Mouse (Mus musculus): Measurements from ENCODE around the gene Bcl10. TPM values are rescaled to one million over a fixed set of nuclear protein-coding genes. Genes with fewer than 3 reads are reported as not detected.

The Bcl10 gene
- polyA plus RNA-seq, 1 experiment from 2014 or later: 57.7 TPM

DNA sequence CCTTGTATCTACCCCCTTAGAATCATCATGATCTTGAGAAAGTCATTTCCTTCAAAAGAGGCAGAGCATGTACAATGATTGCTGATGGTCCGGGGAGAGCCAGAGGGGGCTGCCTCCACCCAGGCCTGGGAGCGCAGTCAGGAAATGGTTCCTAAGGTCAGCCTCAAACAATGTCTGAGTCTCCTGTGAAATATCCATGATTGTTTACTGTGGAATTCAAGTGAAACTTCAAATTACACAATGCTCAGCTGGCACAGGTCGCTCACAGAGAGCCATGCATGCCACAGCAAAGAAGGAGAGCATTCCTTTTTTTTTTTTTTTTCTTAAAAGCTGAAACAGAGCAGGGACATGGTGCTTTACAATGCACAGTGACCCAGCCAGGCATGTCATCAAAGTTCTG lies 30.2 kb upstream of the Bcl10 start:
- 72% methylated on average over 3 of the region's 3 CpGs for WGBS
- no peak for ATAC-seq (replicated peaks; ENCODE audit: low FRiP score, low read depth)
- no peak overlapping the region for H3K4me3 ChIP-seq (replicated peaks; ENCODE audit: low read depth, low read length)
- H3K27ac ChIP-seq: no peak overlapping the region
- no peaks in the 10 kb centered on the region for H3K27me3 ChIP-seq (ENCODE audit: insufficient read depth, low read length)
- no peak for DNase-seq (ENCODE audit: low spot score)
- no peaks in the 10 kb centered on the region for H3K4me1 ChIP-seq (replicated peaks; ENCODE audit: insufficient read depth, low read length)
- no peaks in the 10 kb centered on the region for H3K9me3 ChIP-seq (replicated peaks; ENCODE audit: low read length)
- TF ChIP-seq CTCF (IDR thresholded peaks at IDR 0.05; ENCODE audit: low read depth): no peak
- no peaks in the 10 kb centered on the region for H3K36me3 ChIP-seq (ENCODE audit: insufficient read depth, low read length)
- no peak overlapping the region for H3K4me2 ChIP-seq (ENCODE audit: low read length)
- no peak overlapping the region for H3K9ac ChIP-seq (ENCODE audit: low read depth, low read length)

- no peaks in the 10 kb centered on the region for H3K4me1 ChIP-seq (replicated peaks; ENCODE audit: insufficient read depth, low read length)
- no peak overlapping the region for H3K4me2 ChIP-seq (ENCODE audit: low read length)
- no peak overlapping the region for H3K27ac ChIP-seq
- no peak for TF ChIP-seq CTCF (IDR thresholded peaks at IDR 0.05; ENCODE audit: low read depth)
- H3K4me3 ChIP-seq (replicated peaks; ENCODE audit: low read depth, low read length): no peak overlapping the region
- WGBS: 54% methylated on average over 12 of the region's 12 CpGs
- ATAC-seq (replicated peaks; ENCODE audit: low FRiP score, low read depth): no peak
- no peaks in the 10 kb centered on the region for H3K36me3 ChIP-seq (ENCODE audit: insufficient read depth, low read length)
- no peak overlapping the region for H3K9ac ChIP-seq (ENCODE audit: low read depth, low read length)
- no peaks in the 10 kb centered on the region for H3K9me3 ChIP-seq (replicated peaks; ENCODE audit: low read length)
- no peak for DNase-seq (ENCODE audit: low spot score)
- H3K27me3 ChIP-seq (ENCODE audit: insufficient read depth, low read length): no peaks in the 10 kb centered on the region
Observed at GRCm38 (mm10) chr3:145894131-145894530, 28.5 kb upstream of the Bcl10 start.

- no peaks in the 10 kb centered on the region for H3K27me3 ChIP-seq (ENCODE audit: insufficient read depth, low read length)
- no peak overlapping the region for H3K9ac ChIP-seq (ENCODE audit: low read depth, low read length)
- H3K27ac ChIP-seq: no peak overlapping the region
- no peaks in the 10 kb centered on the region for H3K9me3 ChIP-seq (replicated peaks; ENCODE audit: low read length)
- H3K4me3 ChIP-seq (replicated peaks; ENCODE audit: low read depth, low read length): no peak overlapping the region
- 0 out of 2 replicates have a peak, but pooled peaks cover 4% of the 10 kb centered on the region for H3K4me1 ChIP-seq (replicated peaks; ENCODE audit: insufficient read depth, low read length)
- no peak overlapping the region for H3K4me2 ChIP-seq (ENCODE audit: low read length)
- ATAC-seq (replicated peaks; ENCODE audit: low FRiP score, low read depth): no peak
- TF ChIP-seq CTCF (IDR thresholded peaks at IDR 0.05; ENCODE audit: low read depth): no peak
- DNase-seq (ENCODE audit: low spot score): no peak
- 70% methylated on average over 11 of the region's 11 CpGs for WGBS
- H3K36me3 ChIP-seq (ENCODE audit: insufficient read depth, low read length): no peaks in the 10 kb centered on the region
Observed at GRCm38 (mm10) chr3:145897749-145898148, 24.9 kb upstream of the Bcl10 start.

GRCm38 (mm10) chr3:145899832-145900231 lies 22.8 kb upstream of the Bcl10 start:
- Histone ChIP-seq H3K27ac (no peak overlapping the region), H3K4me1 (replicated peaks; ENCODE audit: insufficient read depth, low read length) (0 out of 2 replicates have a peak, but pooled peaks cover 4% of the 10 kb centered on the region), H3K4me3 (replicated peaks; ENCODE audit: low read depth, low read length) (no peak overlapping the region), H3K9ac (ENCODE audit: low read depth, low read length) (no peak overlapping the region), H3K36me3 (ENCODE audit: insufficient read depth, low read length) (no peaks in the 10 kb centered on the region), H3K27me3 (ENCODE audit: insufficient read depth, low read length) (no peaks in the 10 kb centered on the region), H3K9me3 (replicated peaks; ENCODE audit: low read length) (no peaks in the 10 kb centered on the region), H3K4me2 (ENCODE audit: low read length) (no peak overlapping the region)
- DNase-seq (ENCODE audit: low spot score) (no peak), ATAC-seq (replicated peaks; ENCODE audit: low FRiP score, low read depth) (no peak)
- 80% methylated on average over 8 of the region's 8 CpGs for WGBS
- TF ChIP-seq CTCF (IDR thresholded peaks at IDR 0.05; ENCODE audit: low read depth): no peak

- H3K4me3 ChIP-seq (replicated peaks; ENCODE audit: low read depth, low read length): no peak overlapping the region
- H3K4me1 ChIP-seq (replicated peaks; ENCODE audit: insufficient read depth, low read length): 0 out of 2 replicates have a peak, but pooled peaks cover 4% of the 10 kb centered on the region
- WGBS: 93% methylated on average over 8 of the region's 8 CpGs
- H3K27me3 ChIP-seq (ENCODE audit: insufficient read depth, low read length): no peaks in the 10 kb centered on the region
- no peaks in the 10 kb centered on the region for H3K9me3 ChIP-seq (replicated peaks; ENCODE audit: low read length)
- no peaks in the 10 kb centered on the region for H3K36me3 ChIP-seq (ENCODE audit: insufficient read depth, low read length)
- no peak for TF ChIP-seq CTCF (IDR thresholded peaks at IDR 0.05; ENCODE audit: low read depth)
- H3K27ac ChIP-seq: no peak overlapping the region
- H3K9ac ChIP-seq (ENCODE audit: low read depth, low read length): no peak overlapping the region
- no peak overlapping the region for H3K4me2 ChIP-seq (ENCODE audit: low read length)
- ATAC-seq (replicated peaks; ENCODE audit: low FRiP score, low read depth): no peak
- DNase-seq (ENCODE audit: low spot score): no peak
Observed at GRCm38 (mm10) chr3:145903530-145903929, 19.1 kb upstream of the Bcl10 start.

- Histone ChIP-seq H3K27ac (no peak overlapping the region), H3K27me3 (ENCODE audit: insufficient read depth, low read length) (no peaks in the 10 kb centered on the region), H3K4me3 (replicated peaks; ENCODE audit: low read depth, low read length) (no peak overlapping the region), H3K4me1 (replicated peaks; ENCODE audit: insufficient read depth, low read length) (no peaks in the 10 kb centered on the region), H3K9me3 (replicated peaks; ENCODE audit: low read length) (no peaks in the 10 kb centered on the region), H3K9ac (ENCODE audit: low read depth, low read length) (no peak overlapping the region), H3K4me2 (ENCODE audit: low read length) (0 out of 2 replicates have a peak overlapping the region, but pooled peaks have one; percentile 25), H3K36me3 (ENCODE audit: insufficient read depth, low read length) (no peaks in the 10 kb centered on the region)
- 56% methylated on average over 22 of the region's 22 CpGs for WGBS
- no peak for ATAC-seq (replicated peaks; ENCODE audit: low FRiP score, low read depth)
- DNase-seq (ENCODE audit: low spot score): peak; percentile 77
- peak; percentile 89 for TF ChIP-seq CTCF (IDR thresholded peaks at IDR 0.05; ENCODE audit: low read depth)
Observed at GRCm38 (mm10) chr3:145904850-145905776, 17.5 kb upstream of the Bcl10 start.
